Mouse (Mus musculus): ENCODE data around the gene Cblb. TPM values are rescaled to one million over a fixed set of nuclear protein-coding genes. Genes with fewer than 3 reads are reported as not detected.

Gene Cblb
- polyA plus RNA-seq, 1 experiment: 6.8 TPM

DNA sequence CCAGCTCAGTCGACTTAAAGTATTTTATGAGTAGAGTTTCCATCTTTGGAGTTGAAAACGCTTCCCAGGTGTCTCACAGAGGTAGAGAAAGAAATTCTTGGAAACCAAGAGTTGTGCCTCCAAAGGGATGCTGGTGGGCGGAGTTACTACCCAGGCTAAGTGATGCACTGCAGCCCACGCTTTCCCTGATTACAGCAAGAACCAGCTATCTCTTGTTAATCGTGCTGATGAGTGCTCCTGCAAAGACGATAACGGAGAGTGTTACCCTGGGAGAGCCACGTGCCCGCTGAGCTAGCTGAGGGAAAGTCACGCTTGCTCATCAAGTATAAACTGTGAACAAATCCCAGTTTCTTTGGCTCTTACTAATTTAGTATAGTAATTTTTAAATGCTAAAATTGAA lies 153.3 kb downstream of the Cblb start:
- Histone ChIP-seq H3K27me3 (ENCODE audit: control insufficient read depth, insufficient read depth, insufficient read length) (no peaks in the 10 kb centered on the region), H3ac (ENCODE audit: control insufficient read depth, insufficient read length, low read depth) (no peak overlapping the region), H3K36me3 (ENCODE audit: control insufficient read depth, insufficient read depth) (peaks cover 26% of the 10 kb centered on the region), H3K79me3 (ENCODE audit: low read depth) (no peaks in the 10 kb centered on the region), H3K79me2 (ENCODE audit: control insufficient read depth, insufficient read depth) (no peaks in the 10 kb centered on the region), H3K4me3 (ENCODE audit: insufficient read depth, poor library complexity, severe bottlenecking) (no peak overlapping the region)
- TF ChIP-seq CEBPB (IDR thresholded peaks at IDR 0.05; ENCODE audit: low read depth): no peak
- TF ChIP-seq CTCF (IDR thresholded peaks at IDR 0.05; ENCODE audit: control insufficient read depth, insufficient read depth, insufficient read length): no peak
- TF ChIP-seq MYOG (IDR thresholded peaks at IDR 0.05; ENCODE audit: control insufficient read depth, extremely low read depth, insufficient read length): no peak
- TF ChIP-seq USF1 (IDR thresholded peaks at IDR 0.05; ENCODE audit: low read depth): no peak
- no peak for TF ChIP-seq MYOD1 (IDR thresholded peaks at IDR 0.05; ENCODE audit: control insufficient read depth, insufficient read length, low read depth)
- no peak for TF ChIP-seq FOSL1 (IDR thresholded peaks at IDR 0.05; ENCODE audit: insufficient read depth, low read length, poor library complexity, severe bottlenecking)
- TF ChIP-seq MAX (IDR thresholded peaks at IDR 0.05): no peak

DNA sequence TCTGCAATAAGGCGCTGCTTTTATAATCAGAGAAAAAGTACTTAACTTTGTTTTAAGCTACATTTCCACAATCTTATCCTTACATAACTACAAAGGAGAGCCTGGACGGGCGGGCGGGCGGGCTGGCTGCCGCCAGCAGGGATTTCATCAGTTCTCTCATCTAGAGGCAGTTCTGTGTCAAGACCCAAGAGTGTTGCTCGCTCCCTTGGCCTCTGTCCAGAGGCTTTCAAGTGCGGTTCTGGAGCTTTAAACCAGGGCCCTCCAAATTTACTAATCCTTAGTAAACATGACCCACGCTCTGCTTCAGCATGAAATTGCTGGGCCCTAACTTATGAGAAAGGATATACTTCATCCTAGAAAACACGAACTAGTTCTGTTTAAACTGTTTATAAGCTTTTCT lies 155.7 kb downstream of the Cblb start:
- no peak overlapping the region for H3ac ChIP-seq (ENCODE audit: control insufficient read depth, insufficient read length, low read depth)
- no peak overlapping the region for H3K4me3 ChIP-seq (ENCODE audit: insufficient read depth, poor library complexity, severe bottlenecking)
- peaks cover 40% of the 10 kb centered on the region for H3K36me3 ChIP-seq (ENCODE audit: control insufficient read depth, insufficient read depth)
- no peak for TF ChIP-seq MYOG (IDR thresholded peaks at IDR 0.05; ENCODE audit: control insufficient read depth, extremely low read depth, insufficient read length)
- no peaks in the 10 kb centered on the region for H3K79me2 ChIP-seq (ENCODE audit: control insufficient read depth, insufficient read depth)
- H3K79me3 ChIP-seq (ENCODE audit: low read depth): no peaks in the 10 kb centered on the region
- no peaks in the 10 kb centered on the region for H3K27me3 ChIP-seq (ENCODE audit: control insufficient read depth, insufficient read depth, insufficient read length)

DNA sequence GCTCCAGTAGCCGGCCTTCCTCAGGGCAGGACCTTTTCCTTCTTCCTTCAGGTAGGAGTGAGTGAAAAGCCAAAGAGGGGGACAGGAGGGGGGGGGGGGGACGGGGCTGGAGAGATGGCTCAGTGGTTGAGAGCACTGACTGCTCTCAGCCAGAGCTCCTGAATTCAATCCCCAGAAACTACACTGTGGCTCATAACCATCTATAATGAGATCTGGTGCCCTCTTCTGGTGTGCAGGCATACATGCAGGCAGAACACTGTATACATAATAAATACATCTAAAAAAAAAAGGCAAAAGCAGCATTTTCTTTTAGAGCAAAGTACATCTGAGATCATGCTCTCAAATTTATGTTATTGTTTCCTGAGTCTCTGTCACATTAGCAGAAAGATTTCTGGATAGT lies 158.1 kb downstream of the Cblb start:
- Histone ChIP-seq H3K79me2 (ENCODE audit: control insufficient read depth, insufficient read depth) (no peaks in the 10 kb centered on the region), H3K4me3 (ENCODE audit: insufficient read depth, poor library complexity, severe bottlenecking) (no peak overlapping the region), H3ac (ENCODE audit: control insufficient read depth, insufficient read length, low read depth) (no peak overlapping the region), H3K27me3 (ENCODE audit: control insufficient read depth, insufficient read depth, insufficient read length) (no peaks in the 10 kb centered on the region), H3K36me3 (ENCODE audit: control insufficient read depth, insufficient read depth) (peaks cover 35% of the 10 kb centered on the region), H3K79me3 (ENCODE audit: low read depth) (no peaks in the 10 kb centered on the region)
- TF ChIP-seq USF1 (IDR thresholded peaks at IDR 0.05; ENCODE audit: low read depth): no peak
- no peak for TF ChIP-seq CEBPB (IDR thresholded peaks at IDR 0.05; ENCODE audit: low read depth)
- no peak for TF ChIP-seq MAX (IDR thresholded peaks at IDR 0.05)
- TF ChIP-seq CTCF (IDR thresholded peaks at IDR 0.05; ENCODE audit: control insufficient read depth, insufficient read depth, insufficient read length): no peak
- TF ChIP-seq MYOG (IDR thresholded peaks at IDR 0.05; ENCODE audit: control insufficient read depth, extremely low read depth, insufficient read length): no peak
- no peak for TF ChIP-seq FOSL1 (IDR thresholded peaks at IDR 0.05; ENCODE audit: insufficient read depth, low read length, poor library complexity, severe bottlenecking)
- TF ChIP-seq MYOD1 (IDR thresholded peaks at IDR 0.05; ENCODE audit: control insufficient read depth, insufficient read length, low read depth): no peak

DNA sequence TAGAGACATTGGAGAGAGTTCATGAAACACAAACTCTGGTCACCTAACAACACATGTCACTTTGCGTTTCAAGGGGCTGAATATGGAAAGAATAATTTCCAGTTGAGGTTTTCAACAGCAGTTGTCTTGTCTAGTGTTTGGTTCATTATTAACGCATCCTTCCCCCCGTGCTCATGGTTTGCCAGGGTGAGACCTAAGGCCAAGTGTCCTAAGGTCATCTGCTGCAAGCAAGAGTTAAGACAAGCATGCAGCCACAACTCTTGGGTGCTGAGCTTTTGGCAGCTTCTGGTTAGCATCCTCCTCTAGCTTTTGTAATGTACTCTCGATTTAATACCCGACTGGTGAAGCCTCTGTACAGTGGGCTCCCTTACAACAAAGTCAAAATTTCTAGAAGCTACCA lies 159.7 kb downstream of the Cblb start:
- Histone ChIP-seq H3K4me3 (ENCODE audit: insufficient read depth, poor library complexity, severe bottlenecking) (no peak overlapping the region), H3K27me3 (ENCODE audit: control insufficient read depth, insufficient read depth, insufficient read length) (no peaks in the 10 kb centered on the region), H3ac (ENCODE audit: control insufficient read depth, insufficient read length, low read depth) (no peak overlapping the region), H3K79me3 (ENCODE audit: low read depth) (no peaks in the 10 kb centered on the region), H3K79me2 (ENCODE audit: control insufficient read depth, insufficient read depth) (no peaks in the 10 kb centered on the region), H3K36me3 (ENCODE audit: control insufficient read depth, insufficient read depth) (peaks cover 37% of the 10 kb centered on the region)
- TF ChIP-seq MYOD1 (IDR thresholded peaks at IDR 0.05; ENCODE audit: control insufficient read depth, insufficient read length, low read depth): no peak
- TF ChIP-seq CEBPB (IDR thresholded peaks at IDR 0.05; ENCODE audit: low read depth): no peak

DNA sequence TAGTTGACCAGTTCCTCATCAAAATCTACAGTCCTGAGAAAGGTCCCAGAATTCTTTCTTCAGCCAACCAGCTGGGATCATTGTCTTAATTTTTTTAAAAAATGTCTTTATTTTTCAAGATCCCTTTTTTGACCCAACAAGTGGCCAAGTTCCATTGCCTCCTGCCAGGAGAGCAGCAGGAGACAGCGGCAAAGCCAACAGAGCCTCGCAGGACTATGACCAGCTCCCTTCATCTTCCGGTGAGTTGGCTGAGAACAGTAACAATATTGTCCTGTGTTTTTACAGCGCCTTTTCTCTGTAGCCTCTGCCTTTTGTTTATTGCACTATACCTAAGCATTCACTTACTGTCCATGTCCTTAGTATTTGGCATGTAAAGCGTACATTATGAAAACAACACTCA lies 163.0 kb downstream of the Cblb start:
- Histone ChIP-seq H3K79me3 (ENCODE audit: low read depth) (no peaks in the 10 kb centered on the region), H3ac (ENCODE audit: control insufficient read depth, insufficient read length, low read depth) (no peak overlapping the region), H3K79me2 (ENCODE audit: control insufficient read depth, insufficient read depth) (no peaks in the 10 kb centered on the region), H3K4me3 (ENCODE audit: insufficient read depth, poor library complexity, severe bottlenecking) (no peak overlapping the region), H3K27me3 (ENCODE audit: control insufficient read depth, insufficient read depth, insufficient read length) (no peaks in the 10 kb centered on the region), H3K36me3 (ENCODE audit: control insufficient read depth, insufficient read depth) (peaks cover 37% of the 10 kb centered on the region)
- no peak for TF ChIP-seq MAX (IDR thresholded peaks at IDR 0.05)
- no peak for TF ChIP-seq CEBPB (IDR thresholded peaks at IDR 0.05; ENCODE audit: low read depth)
- no peak for TF ChIP-seq FOSL1 (IDR thresholded peaks at IDR 0.05; ENCODE audit: insufficient read depth, low read length, poor library complexity, severe bottlenecking)
- no peak for TF ChIP-seq MYOD1 (IDR thresholded peaks at IDR 0.05; ENCODE audit: control insufficient read depth, insufficient read length, low read depth)
- TF ChIP-seq CTCF (IDR thresholded peaks at IDR 0.05; ENCODE audit: control insufficient read depth, insufficient read depth, insufficient read length): no peak
- TF ChIP-seq MYOG (IDR thresholded peaks at IDR 0.05; ENCODE audit: control insufficient read depth, extremely low read depth, insufficient read length): no peak
- no peak for TF ChIP-seq USF1 (IDR thresholded peaks at IDR 0.05; ENCODE audit: low read depth)

DNA sequence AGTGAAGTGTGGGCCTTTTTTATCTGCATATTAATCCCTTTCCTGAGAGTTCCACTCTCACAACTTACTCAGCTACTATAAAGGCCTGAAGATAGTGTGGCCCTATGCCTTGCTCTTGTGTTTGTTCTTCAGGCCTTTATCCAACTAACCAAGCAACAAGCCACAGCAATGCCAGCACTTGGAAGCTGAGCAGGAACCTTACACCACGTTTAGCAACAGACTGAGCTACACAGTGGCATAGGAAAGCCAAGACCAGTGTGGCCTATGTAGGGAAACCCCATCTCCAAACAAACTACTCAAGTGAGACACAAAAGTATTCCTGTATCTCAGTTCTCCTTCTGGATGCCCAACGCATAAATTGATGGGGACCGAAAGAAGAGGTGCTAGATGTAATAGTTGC lies 163.8 kb downstream of the Cblb start:
- peaks cover 3% of the 10 kb centered on the region for H3K79me3 ChIP-seq (ENCODE audit: low read depth)
- H3K4me3 ChIP-seq (ENCODE audit: insufficient read depth, poor library complexity, severe bottlenecking): no peak overlapping the region
- H3ac ChIP-seq (ENCODE audit: control insufficient read depth, insufficient read length, low read depth): no peak overlapping the region
- no peaks in the 10 kb centered on the region for H3K27me3 ChIP-seq (ENCODE audit: control insufficient read depth, insufficient read depth, insufficient read length)
- H3K36me3 ChIP-seq (ENCODE audit: control insufficient read depth, insufficient read depth): peaks cover 32% of the 10 kb centered on the region
- no peak for TF ChIP-seq MYOD1 (IDR thresholded peaks at IDR 0.05; ENCODE audit: control insufficient read depth, insufficient read length, low read depth)
- no peak for TF ChIP-seq MYOG (IDR thresholded peaks at IDR 0.05; ENCODE audit: control insufficient read depth, extremely low read depth, insufficient read length)
- no peak for TF ChIP-seq CEBPB (IDR thresholded peaks at IDR 0.05; ENCODE audit: low read depth)
- TF ChIP-seq CTCF (IDR thresholded peaks at IDR 0.05; ENCODE audit: control insufficient read depth, insufficient read depth, insufficient read length): no peak
- no peak for TF ChIP-seq MAX (IDR thresholded peaks at IDR 0.05)
- no peak for TF ChIP-seq USF1 (IDR thresholded peaks at IDR 0.05; ENCODE audit: low read depth)
- no peaks in the 10 kb centered on the region for H3K79me2 ChIP-seq (ENCODE audit: control insufficient read depth, insufficient read depth)
